Mouse (Mus musculus) frontal cortex, postnatal 10 days (tissue): Measurements from ENCODE around the gene Rpl23a.
"Not testable (repeated sequence)": the region's sequence is repeated elsewhere in the genome, so short reads cannot be mapped to it uniquely, and the experiment has no call there.

Experiments used
- DNase-seq, 2 experiments: peaks; one replicate each; pipeline ENCODE4 v3.0.0; 2022; ENCODE audit warnings: low spot score in 2 of 2, mixed read lengths in 1 of 2

Rpl23a gene

DNA sequence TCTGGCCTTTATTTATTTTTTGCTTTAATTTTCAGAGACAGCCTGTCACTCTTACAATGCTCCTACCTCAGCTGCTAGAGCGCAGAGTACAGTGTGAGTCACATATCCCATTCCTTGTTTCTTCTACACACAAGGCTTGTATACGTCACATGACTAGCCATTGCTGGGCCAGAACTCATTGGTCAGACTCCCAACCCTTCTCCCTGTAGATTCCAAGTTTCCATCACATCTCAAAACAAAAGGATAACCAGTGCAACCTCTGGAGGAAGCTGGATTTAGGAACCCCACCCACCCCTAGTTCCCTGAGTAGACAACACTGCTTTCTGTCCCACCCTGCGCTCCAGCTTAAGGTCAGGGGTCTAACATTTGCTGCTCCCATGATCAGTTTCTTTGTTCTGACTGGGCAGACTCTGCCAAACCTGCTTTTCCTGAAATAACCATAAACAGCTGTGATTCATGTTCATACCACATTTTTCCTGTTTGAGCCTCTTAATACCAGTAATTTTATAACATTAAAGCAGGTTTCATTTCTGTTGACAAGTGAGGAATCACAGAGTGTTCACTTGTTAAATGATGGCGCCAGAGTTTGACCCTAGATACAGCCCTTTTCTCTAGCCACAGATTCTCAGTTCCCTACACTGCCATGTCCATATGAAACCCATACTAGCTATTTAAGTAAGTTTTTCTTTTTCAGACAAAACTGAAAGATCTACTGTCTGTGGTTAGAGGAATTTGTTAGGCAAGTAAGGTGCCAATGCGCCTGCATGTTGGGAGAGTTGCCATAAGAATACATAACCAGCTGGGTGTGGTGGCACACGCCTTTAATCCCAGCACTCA lies 36.5 kb downstream of the Rpl23a start:
- no peak for DNase-seq

DNA sequence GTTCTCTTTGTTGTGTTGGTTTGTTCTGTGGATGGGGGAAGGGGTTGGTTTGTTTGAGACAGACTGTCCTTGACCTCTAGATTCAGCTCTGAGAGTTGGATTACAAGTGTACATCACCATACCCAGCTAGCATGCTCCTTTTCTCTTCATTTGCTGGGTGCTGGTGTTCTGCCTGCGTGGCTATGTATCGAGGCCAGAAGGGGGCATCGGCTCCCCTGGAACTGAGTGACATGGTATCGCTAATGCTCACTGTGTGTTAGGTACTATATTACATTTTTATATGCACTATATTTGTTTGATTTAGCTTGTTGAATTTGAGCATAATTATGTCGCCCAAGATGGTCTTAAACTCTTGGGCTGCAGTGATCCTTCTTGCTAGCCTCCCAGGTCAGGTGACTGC lies 37.2 kb downstream of the Rpl23a start:
- DNase-seq: no peak

DNA sequence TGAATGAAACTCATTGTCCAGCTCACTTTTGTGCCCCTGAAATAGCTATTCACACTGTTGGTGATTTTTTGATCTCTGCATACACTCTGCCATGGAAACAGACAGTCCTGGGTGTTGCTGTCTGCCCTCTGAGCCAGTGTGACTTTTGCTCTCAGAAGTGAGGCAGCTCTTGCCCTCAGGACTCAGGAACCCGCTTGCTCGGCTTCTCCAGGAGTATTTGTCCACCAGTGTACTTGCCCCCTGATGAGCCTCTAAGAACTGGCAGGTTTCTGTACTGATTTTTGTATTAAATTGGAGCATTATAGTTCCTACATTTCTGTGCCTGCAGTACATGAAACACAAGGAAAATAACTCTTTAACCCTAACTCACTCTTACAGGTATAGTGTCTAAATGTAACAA lies 39.9 kb downstream of the Rpl23a start:
- no peak for DNase-seq

DNA sequence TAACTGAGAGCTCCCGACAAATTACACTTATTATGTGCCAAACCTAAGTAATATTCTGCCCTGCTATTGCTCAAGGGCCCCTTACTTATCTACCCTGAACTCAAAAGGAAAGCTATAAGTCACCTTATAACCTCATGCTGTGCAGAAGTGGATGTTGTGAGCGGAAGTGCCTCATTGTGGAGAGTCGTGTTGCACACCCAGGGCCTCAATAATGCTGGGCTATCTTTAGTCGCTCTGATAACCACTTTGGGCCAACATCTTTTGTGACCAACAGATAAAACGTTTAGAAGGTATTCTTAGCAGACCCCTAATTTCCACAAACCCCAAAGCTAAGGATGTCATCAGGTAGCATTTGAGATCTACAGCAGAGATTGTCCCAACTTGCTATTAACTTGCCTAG lies 42.7 kb downstream of the Rpl23a start:
- DNase-seq: no peak

DNA sequence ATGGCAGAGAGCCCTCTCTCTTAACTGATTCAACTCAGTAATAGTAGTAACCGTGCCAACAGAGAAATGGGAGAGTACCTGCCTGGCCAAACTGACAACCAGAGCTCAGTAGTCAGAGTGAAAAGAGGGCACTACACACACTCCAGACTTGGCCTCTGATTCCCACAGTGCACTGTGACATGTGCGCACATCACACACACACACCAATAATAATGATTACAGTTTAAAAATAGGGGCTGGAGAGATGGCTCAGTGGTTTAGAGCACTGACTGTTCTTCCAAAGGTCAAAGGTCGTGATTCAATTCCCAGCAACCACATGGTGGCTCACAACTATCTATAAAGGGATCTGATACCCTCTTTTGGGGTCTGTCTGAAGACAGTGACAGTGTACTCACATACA lies 45.4 kb downstream of the Rpl23a start:
- no peak for DNase-seq

DNA sequence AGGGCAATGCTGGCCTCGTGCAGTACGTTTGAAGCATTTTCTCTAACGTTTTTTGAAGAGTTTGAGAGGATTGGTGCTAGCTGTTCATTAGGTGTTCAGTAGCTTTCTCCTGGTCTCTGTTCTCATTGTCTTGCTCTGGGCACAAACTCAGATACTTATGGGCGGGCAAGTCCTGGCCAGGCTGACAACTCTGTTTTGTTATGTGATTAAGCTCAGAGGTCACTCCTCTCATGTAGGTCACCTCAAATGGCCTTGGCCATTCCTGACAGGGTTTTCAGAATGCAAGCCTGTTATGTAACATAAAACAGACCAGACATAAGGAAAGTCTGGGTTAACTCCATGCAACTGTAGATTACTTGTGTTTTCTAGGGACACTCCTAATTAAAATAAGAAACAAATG lies 45.8 kb downstream of the Rpl23a start:
- no peak for DNase-seq

DNA sequence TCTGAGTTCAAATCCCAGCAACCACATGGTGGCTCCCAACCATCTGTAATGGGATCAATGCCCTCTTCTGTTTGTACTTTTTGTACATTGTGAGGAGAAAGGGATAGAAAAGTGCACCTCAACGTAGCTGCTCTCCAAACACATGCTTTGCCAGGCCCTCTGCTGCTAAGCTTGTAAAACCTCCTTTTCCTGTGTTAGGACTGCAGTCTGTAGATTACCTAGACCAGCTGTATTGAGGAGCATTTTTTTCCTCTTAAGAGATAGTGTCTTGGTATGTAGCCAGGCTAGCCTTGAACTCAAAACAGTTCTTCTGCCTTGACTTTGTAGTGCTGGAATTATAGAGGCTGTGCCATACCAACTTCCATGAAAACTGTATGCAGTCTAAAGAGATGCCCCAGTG lies 47.3 kb downstream of the Rpl23a start:
- DNase-seq: no peak

DNA sequence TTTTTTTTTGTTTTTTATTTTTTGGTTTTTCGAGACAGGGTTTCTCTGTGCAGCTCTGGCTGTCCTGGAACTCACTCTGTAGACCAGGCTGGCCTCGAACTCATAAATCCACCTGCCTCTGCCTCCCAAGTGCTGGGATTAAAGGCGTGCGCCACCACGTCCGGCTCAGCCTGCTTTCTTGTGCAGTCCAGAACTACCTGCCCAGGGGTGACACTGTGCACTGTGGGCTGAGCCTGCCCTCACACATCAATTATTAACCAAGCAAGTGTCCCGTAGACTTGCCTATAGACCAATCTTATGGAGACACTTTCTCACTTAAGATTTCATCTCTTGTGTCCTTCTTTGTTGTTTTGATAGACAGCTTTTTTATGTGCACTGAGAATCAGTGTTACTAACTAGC lies 48.1 kb downstream of the Rpl23a start:
- DNase-seq: not testable (repeated sequence)

DNA sequence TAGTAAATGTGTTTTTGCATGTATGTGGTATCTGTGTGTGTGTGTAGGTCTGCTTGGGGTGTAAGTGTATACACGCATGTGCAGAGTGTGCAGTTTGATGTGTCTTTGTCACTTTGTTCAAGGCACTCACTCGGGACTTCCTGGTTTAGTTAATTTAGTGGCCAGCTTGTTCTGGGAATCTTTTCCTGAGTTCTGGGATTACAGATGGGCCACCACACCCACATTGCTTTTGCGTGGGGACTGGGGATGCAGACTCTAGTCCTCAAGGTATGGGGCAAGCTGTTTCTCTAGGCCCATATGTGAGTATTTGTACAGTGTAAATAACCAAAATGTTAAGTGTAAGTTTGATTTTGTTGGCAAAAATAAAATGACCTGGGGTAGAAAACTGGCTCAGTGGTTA lies 49.0 kb downstream of the Rpl23a start:
- no peak for DNase-seq

DNA sequence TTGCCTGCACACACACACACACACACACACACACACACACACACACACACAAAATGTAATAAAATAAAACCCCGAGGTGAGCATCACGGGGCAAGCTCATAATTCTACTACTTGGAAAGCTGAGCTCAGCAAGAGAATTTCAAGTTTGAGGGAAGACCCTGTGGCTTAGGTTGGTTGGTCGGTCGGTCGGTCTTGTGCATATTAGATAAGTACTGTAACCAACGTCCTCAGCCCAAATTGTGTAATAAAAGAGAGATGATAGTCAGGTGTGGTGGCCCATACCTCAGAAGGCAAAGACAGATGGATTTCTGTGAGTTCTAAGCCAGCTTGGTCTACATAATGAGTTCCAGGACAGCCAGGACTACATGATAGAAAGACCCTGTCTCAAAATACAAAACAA lies 49.5 kb downstream of the Rpl23a start:
- no peak for DNase-seq
